Mouse (Mus musculus) brain, embryonic 14.5 days (tissue): ENCODE data around the gene Olfr968. TPM values are rescaled to one million over a fixed set of nuclear protein-coding genes. Genes with fewer than 3 reads are reported as not detected.

Source experiments
- DNase-seq: peaks from one replicate; pipeline ENCODE4 v3.0.0-alpha.2; 2011; ENCODE audit warnings: low read depth
- CTCF ChIP-seq: fragments of 200-500 bp; IDR thresholded peaks from 2 replicates; pipeline ENCODE4 v1.5.1; 2012; ENCODE audit warnings: inconsistent platforms, mild to moderate bottlenecking, moderate library complexity, borderline replicate concordance; ENCODE audit not compliant: insufficient read depth, insufficient read length; ENCODE audit errors: extremely low read depth
- POLR2A ChIP-seq: fragments of 200-500 bp; IDR thresholded peaks from 2 replicates; pipeline ENCODE4 v1.6.1; 2012; ENCODE audit warnings: mild to moderate bottlenecking, inconsistent platforms, borderline replicate concordance; ENCODE audit not compliant: poor library complexity, insufficient read depth, insufficient read length, severe bottlenecking; ENCODE audit errors: extremely low read depth
- polyA plus RNA-seq: library from polyadenylated mRNA; depleted of rRNA; stranded (reverse); fragments of >200 nt; gene quantifications from 2 replicates; pipeline ENCODE4 v1.2.3, GENCODE M21; 2012; rRNA removed

Gene Olfr968
- polyA plus RNA-seq, result not detected in 2 replicates

DNA sequence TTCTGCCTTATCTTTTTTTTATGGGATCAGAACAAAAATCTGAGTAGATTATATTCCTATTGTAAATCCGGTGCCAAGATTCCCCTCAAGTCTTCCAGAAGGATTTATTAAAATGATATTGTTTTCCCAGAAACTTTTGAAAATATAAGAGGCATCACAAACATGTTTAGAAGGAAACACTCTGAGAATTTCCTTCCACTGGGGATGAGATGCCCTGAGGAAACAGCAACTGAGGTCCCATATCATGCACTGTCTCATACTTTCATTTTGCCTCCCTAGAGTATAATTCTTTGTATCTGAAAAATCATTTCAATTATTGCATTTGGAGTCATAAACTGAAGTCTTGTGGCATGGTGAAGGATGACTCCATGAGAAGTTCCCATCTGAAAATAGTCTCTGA is at the start of gene Olfr968:
Gene Olfr968, minus strand, starts transcription at position 101 of the 400 bp plus-strand sequence.
- TF ChIP-seq CTCF (no peak), POLR2A (no peak)
- no peak for DNase-seq

DNA sequence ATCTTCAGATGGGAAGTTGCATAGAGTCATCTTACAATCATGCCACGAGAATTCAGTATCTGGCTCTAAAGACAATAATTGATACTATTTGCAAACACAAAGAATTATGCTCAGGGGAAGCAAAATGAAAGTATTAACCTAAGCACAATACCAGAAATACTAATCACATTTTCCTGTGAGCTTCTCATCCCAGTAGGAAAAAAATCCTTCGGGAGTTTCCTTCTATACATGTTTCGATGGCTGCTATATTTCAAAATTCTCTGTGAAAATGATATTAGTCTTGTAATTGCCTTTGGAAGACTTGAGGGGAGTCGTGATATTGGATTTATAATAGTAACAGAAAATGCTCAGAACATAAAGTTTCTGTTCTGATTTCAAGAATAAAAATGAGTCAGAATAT is 25.5 kb upstream of the Olfr968 start, which contains the start of gene Olfr970:
Gene Olfr970, plus strand, starts transcription at position 301 of the 400 bp plus-strand sequence.
- no peak for DNase-seq
- TF ChIP-seq CTCF (no peak), POLR2A (no peak)

DNA sequence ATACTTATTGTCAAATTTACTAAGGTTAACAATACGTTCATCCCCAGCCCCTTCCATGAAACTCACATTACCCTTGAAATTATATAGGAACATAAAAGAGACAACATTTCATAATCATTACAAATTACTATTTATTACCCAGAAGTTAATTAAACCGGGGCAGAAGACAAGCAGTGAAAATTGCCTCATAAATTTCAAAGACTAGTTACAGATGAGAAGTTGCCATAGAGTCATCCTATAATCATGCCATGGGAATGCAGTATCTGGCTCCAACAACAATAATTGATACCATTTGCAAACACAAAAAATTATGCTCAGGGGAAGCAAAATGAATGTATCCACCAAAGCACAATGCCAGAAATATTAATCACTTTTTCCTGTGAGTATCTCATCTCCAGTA is 7.5 kb upstream of the Olfr968 start, which contains the start of gene Olfr969:
Gene Olfr969, plus strand, starts transcription at position 388 of the 400 bp plus-strand sequence.
- DNase-seq, result no peak
- TF ChIP-seq CTCF (no peak), POLR2A (no peak)

DNA sequence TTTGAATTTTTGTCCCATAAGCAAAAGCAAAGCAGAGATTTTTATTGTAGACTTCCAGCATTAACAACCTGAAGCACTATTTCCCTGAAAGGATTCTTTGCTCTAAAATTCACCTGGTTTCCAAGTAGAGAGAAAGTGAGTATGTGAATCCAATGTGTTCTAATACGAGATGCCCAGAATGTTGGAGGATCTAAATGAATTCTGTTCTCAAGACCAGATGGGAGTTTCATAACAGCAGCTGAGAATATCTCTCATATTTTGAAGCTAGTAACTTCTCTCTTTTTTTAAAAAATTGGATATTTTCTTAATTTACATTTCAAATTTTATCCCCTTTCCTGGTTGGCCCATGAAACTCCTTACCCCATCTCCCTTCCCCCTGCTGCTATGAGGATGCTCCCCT is 36.6 kb downstream of the Olfr968 start:
- DNase-seq, result no peak
- TF ChIP-seq CTCF (no peak), POLR2A (no peak)

DNA sequence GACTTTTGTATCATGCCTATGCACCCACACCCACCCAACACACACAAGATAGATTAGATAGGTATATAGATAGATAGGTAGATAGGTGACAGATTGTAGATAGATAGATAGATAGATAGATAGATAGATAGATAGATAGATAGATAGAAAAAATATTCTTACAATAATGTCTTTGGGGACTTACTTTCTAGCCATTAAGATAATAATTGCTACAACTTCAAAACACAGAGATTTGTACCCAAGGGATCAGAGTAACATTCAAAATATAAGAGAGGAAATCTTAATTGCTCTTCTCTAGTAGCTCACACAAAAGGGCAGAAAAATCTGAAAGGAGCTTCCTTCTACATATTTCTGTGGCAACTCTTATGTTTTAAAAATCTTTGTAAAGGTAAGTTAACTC is 37.1 kb downstream of the Olfr968 start, which contains the start of gene Olfr967:
Gene Olfr967, plus strand, starts transcription at position 301 of the 400 bp plus-strand sequence.
- no peak for DNase-seq
- no peak for TF ChIP-seq POLR2A
- no peak for TF ChIP-seq CTCF

DNA sequence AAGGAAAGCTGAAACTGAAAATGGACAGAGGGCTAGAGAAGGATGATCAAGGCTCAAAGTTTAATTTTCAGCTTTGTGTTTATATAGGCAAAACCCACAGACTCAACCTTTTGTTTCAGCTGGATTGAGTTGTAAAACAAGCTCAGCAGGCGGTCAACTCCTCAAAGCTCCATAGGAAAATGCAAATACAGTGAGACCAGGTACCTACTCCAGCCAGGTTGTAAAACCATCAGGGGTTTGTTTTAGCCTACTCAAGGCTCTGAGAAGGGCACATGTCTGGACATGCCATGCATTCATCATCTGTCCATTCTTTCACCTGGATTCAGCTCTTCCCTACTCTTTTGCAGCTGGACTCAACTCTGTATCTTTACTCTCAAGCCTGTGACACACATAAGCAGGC is 42.3 kb downstream of the Olfr968 start:
- no peak for DNase-seq
- TF ChIP-seq POLR2A, result no peak
- TF ChIP-seq CTCF, result no peak

DNA sequence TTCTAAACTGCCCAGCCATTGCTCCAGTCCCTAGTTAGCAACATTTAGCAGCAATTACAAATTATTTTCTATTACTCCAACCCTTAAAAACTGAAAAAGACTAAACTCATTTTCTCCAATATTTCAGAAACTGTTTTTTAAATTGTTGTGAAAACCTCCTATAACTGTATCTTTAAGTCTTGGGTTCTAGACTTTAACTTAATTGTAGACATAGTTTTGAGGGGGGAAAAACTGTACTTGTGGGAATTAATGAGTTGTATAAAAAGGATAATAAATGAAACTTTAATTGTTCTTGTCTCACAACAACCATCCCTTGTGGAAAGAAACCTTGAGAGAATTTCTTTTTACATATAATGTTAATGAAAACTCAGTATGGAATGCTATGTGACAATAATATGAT is 52.4 kb downstream of the Olfr968 start, which contains the start of gene Olfr150:
Gene Olfr150, plus strand, starts transcription at position 301 of the 400 bp plus-strand sequence.
- TF ChIP-seq POLR2A (no peak), CTCF (no peak)
- DNase-seq, result no peak

Other genes starting within 250 kb of the Olfr968 start
- not detected in 2 replicates for gene Olfr958, start 229.2 kb downstream of the Olfr968 start, polyA plus RNA-seq
- not detected in 2 replicates for gene Olfr959, start 207.7 kb downstream of the Olfr968 start, polyA plus RNA-seq
- gene AW551984, start 178.8 kb downstream of the Olfr968 start, polyA plus RNA-seq, result 61.0 and 87.9 TPM in 2 replicates
- not detected in 2 replicates for gene Olfr148, start 172.6 kb downstream of the Olfr968 start, polyA plus RNA-seq
- gene Olfr960, start 161.9 kb downstream of the Olfr968 start, polyA plus RNA-seq, result not detected in 2 replicates
- not detected in 2 replicates for gene Olfr961, start 138.2 kb downstream of the Olfr968 start, polyA plus RNA-seq
- not detected in 2 replicates for gene Olfr963, start 116.0 kb downstream of the Olfr968 start, polyA plus RNA-seq
- not detected in 2 replicates for gene Olfr149, start 76.1 kb downstream of the Olfr968 start, polyA plus RNA-seq
- not detected in 2 replicates for gene Olfr965, start 71.9 kb downstream of the Olfr968 start, polyA plus RNA-seq
- not detected in 2 replicates for gene Olfr150, start 52.3 kb downstream of the Olfr968 start, polyA plus RNA-seq
- not detected in 2 replicates for gene Olfr967, start 37.0 kb downstream of the Olfr968 start, polyA plus RNA-seq
- not detected in 2 replicates for gene Olfr969, start 7.7 kb upstream of the Olfr968 start, polyA plus RNA-seq
- gene Olfr970, start 25.6 kb upstream of the Olfr968 start, polyA plus RNA-seq, result not detected in 2 replicates
- gene Olfr971, start 53.6 kb upstream of the Olfr968 start, polyA plus RNA-seq, result not detected in 2 replicates
- gene Olfr972, start 83.2 kb upstream of the Olfr968 start, polyA plus RNA-seq, result not detected in 2 replicates
- gene Olfr229, start 124.1 kb upstream of the Olfr968 start, polyA plus RNA-seq, result not detected in 2 replicates
- gene Olfr974, start 154.2 kb upstream of the Olfr968 start, polyA plus RNA-seq, result not detected in 2 replicates
- gene Olfr975, start 168.8 kb upstream of the Olfr968 start, polyA plus RNA-seq, result 0.04 and 0.07 TPM in 2 replicates
- gene Olfr976, start 177.9 kb upstream of the Olfr968 start, polyA plus RNA-seq, result not detected in 2 replicates
- not detected in 2 replicates for gene Olfr978, start 208.9 kb upstream of the Olfr968 start, polyA plus RNA-seq
- not detected in 2 replicates for gene Olfr979, start 220.2 kb upstream of the Olfr968 start, polyA plus RNA-seq
- gene Olfr980, start 226.3 kb upstream of the Olfr968 start, polyA plus RNA-seq, result not detected in 2 replicates
- gene Olfr981, start 238.2 kb upstream of the Olfr968 start, polyA plus RNA-seq, result not detected in 2 replicates